Mouse (Mus musculus): ENCODE measurements around the gene Bicra. TPM values are rescaled to one million over a fixed set of nuclear protein-coding genes. Genes with fewer than 3 reads are reported as not detected.

Gene Bicra
- total and polyA plus RNA-seq, 3 experiments: 1.1 to 52.1 (median 52.1) TPM

DNA sequence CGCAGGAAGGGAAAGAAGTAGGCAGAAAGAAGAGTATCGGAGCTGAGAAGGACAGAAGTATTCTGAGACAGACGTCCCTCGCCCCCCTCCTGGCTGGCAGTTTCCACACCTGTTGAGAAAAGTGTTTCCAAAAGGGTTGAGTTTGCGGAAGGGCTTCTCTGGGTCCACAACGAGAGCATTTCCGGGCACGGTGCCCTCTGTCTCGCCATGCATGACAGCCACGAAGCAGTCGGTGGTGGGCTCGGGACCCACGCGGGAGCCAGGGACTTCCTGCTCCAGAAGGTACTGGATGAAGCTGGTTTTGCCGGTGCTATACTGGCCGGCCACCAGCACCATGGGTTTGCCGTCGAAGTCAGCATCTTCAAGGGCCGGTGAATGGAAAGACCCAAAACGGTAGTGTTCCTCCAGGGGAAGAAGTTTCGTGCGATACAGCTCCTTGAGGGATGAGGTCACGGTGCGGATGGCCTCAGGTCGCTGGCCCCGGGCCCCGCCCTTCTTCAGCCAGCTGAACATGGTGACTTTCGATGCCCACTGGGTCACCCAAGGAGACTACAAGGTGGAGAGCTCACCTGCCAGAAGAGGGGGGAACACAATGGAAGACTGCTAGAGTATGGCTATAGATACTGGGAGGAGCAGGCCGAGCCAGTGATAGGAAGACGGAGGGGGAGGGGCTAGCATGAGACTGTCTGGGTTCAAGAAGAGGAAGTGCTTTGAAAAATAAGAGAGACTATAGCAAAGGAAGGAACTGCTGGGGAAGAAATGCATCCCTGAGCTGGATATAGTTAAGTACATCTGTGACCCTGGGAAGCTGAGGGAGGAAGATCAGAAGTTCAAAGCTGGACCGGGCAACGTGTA lies 83.7 kb downstream of the Bicra start:
- TF ChIP-seq GATA1 (IDR thresholded peaks at IDR 0.05; ENCODE audit: borderline replicate concordance, low read length) (no peak), POLR2AphosphoS5 (IDR thresholded peaks at IDR 0.05; ENCODE audit: insufficient replicate concordance, low read depth, low read length) (no peak)
- Histone ChIP-seq H3K27me3 (ENCODE audit: insufficient read depth, low read length) (peaks cover 51% of the 10 kb centered on the region), H3K4me1 (ENCODE audit: insufficient read depth, low read depth, low read length) (peaks cover 24% of the 10 kb centered on the region), H3K9me3 (replicated peaks) (no peaks in the 10 kb centered on the region), H3K4me3 (ENCODE audit: low read depth, low read length) (no peak overlapping the region), H3K36me3 (replicated peaks) (no peaks in the 10 kb centered on the region)
- ATAC-seq (ENCODE audit: extremely low read depth, insufficient number of reproducible peaks, low FRiP score, poor library complexity, severe bottlenecking) (no peak), DNase-seq (ENCODE audit: low spot score) (no peak)

DNA sequence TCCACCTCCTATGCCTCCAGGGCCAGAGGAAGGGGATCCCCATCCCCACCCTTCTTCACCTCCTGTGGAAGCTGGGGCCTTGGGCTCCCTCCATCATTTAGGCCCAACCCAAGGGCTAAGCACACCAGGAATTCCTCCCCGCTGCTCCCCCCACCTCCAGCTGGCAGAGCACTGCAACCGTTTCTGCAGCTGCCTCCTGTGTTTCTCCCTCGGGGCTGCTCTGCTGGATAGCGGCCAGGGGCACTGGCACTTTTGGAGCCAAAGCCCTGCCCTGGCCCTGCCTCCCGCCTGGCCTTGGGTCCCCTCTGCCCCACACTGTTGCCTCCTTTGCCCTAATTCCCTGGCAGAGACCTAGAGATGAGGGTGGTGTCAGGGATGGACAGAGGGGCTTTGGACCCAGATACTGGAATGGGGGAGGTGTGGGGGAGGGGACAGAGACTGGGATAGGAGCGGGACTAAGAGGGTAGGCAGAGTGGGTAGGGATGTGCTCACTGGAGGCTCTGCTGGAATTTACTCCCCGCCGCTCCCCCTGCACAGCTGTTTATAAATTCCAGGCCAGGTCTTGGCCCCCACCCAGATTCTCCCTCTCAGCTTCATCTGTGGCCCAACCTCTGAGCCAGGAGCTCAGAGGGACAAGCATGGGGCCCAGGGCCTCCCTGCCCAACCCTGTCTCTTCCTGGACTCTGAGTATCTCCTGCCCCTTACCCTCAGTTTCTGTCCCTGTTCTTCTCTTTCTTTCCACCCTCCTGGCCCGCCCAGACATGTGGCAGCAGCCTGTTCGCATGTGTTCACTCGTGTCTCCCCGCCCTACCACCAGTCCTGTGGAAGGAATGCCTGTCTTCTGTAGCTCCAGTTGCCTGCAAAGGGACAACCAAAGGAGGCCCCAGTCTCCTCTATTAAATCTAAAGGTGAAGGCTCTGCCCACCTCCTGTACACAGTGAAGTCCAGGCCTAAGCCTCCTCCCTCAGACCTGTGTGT lies 85.1 kb downstream of the Bicra start:
- Histone ChIP-seq H3K4me3 (ENCODE audit: low read depth, low read length) (no peak overlapping the region), H3K4me1 (ENCODE audit: insufficient read depth, low read depth, low read length) (peaks cover 24% of the 10 kb centered on the region), H3K27me3 (ENCODE audit: insufficient read depth, low read length) (peaks cover 56% of the 10 kb centered on the region), H3K9me3 (replicated peaks) (no peaks in the 10 kb centered on the region), H3K36me3 (replicated peaks) (no peaks in the 10 kb centered on the region)
- TF ChIP-seq CTCF (IDR thresholded peaks at IDR 0.05; ENCODE audit: low read depth, low read length): no peak
- no peak for TF ChIP-seq GATA1 (IDR thresholded peaks at IDR 0.05; ENCODE audit: borderline replicate concordance, low read length)
- DNase-seq (ENCODE audit: low spot score): no peak
- no peak for ATAC-seq (ENCODE audit: extremely low read depth, insufficient number of reproducible peaks, low FRiP score, poor library complexity, severe bottlenecking)

DNA sequence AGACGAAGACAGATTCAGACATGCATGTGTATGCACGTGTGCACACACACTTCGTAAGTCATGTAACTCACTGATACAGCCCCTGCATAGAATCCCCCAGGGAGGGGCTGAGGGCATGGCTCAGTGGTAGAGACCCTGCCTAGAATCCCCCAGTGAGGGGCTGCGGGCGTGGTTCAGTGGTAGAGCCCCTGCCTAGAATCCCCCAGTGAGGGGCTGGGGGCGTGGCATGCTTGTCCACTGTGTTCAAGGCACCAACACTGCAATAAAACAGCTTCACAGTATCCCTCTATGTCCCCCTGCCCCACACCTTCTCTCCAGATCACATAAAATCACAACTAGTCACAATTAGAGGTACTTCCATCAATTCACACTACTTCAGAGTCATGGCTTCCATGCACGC lies 85.9 kb downstream of the Bicra start:
- Histone ChIP-seq H3K4me3 (ENCODE audit: low read depth, low read length) (no peak overlapping the region), H3K4me1 (ENCODE audit: insufficient read depth, low read depth, low read length) (peaks cover 16% of the 10 kb centered on the region), H3K9me3 (replicated peaks) (no peaks in the 10 kb centered on the region), H3K27me3 (ENCODE audit: insufficient read depth, low read length) (peaks cover 56% of the 10 kb centered on the region), H3K36me3 (replicated peaks) (no peaks in the 10 kb centered on the region)
- DNase-seq (ENCODE audit: low spot score) (no peak), ATAC-seq (ENCODE audit: extremely low read depth, insufficient number of reproducible peaks, low FRiP score, poor library complexity, severe bottlenecking) (no peak)
- no peak for TF ChIP-seq GATA1 (IDR thresholded peaks at IDR 0.05; ENCODE audit: borderline replicate concordance, low read length)
- no peak for TF ChIP-seq CTCF (IDR thresholded peaks at IDR 0.05; ENCODE audit: low read depth, low read length)
- no peak for TF ChIP-seq GATA2 (IDR thresholded peaks at IDR 0.05; ENCODE audit: borderline replicate concordance, low read depth, low read length)
- TF ChIP-seq POLR2AphosphoS5 (IDR thresholded peaks at IDR 0.05; ENCODE audit: insufficient replicate concordance, low read depth, low read length): no peak
- no peak for TF ChIP-seq TAL1 (conservative IDR thresholded peaks at IDR 0.05; ENCODE audit: low read depth, low read length)

DNA sequence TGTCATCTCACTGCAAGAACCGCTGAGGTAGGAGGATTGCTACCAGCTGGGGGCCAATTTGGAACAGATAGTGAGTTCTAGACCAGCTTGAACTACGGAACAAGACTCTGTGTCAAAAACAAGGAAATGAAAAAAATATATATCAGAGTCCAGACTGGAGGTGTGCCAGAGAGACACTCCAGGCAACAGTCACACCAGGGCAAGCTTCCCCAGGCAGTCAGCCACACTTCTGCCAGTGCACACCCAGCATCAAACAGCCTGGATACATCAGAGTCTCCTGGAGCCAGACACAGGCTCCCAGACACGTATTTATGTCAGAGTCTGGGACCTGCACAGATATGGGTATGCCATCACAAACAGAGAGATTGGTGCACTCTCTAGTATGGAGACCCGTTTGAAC lies 86.5 kb downstream of the Bicra start:
- DNase-seq (ENCODE audit: low spot score) (no peak), ATAC-seq (ENCODE audit: extremely low read depth, insufficient number of reproducible peaks, low FRiP score, poor library complexity, severe bottlenecking) (no peak)
- peaks cover 53% of the 10 kb centered on the region for H3K27me3 ChIP-seq (ENCODE audit: insufficient read depth, low read length)
- TF ChIP-seq GATA1 (IDR thresholded peaks at IDR 0.05; ENCODE audit: borderline replicate concordance, low read length) (no peak), GATA2 (IDR thresholded peaks at IDR 0.05; ENCODE audit: borderline replicate concordance, low read depth, low read length) (no peak), POLR2AphosphoS5 (IDR thresholded peaks at IDR 0.05; ENCODE audit: insufficient replicate concordance, low read depth, low read length) (no peak), TAL1 (conservative IDR thresholded peaks at IDR 0.05; ENCODE audit: low read depth, low read length) (no peak), CTCF (IDR thresholded peaks at IDR 0.05; ENCODE audit: low read depth, low read length) (no peak)
- H3K36me3 ChIP-seq (replicated peaks): no peaks in the 10 kb centered on the region
- peaks cover 13% of the 10 kb centered on the region for H3K4me1 ChIP-seq (ENCODE audit: insufficient read depth, low read depth, low read length)
- H3K4me3 ChIP-seq (ENCODE audit: low read depth, low read length): no peak overlapping the region
- H3K9me3 ChIP-seq (replicated peaks): no peaks in the 10 kb centered on the region

DNA sequence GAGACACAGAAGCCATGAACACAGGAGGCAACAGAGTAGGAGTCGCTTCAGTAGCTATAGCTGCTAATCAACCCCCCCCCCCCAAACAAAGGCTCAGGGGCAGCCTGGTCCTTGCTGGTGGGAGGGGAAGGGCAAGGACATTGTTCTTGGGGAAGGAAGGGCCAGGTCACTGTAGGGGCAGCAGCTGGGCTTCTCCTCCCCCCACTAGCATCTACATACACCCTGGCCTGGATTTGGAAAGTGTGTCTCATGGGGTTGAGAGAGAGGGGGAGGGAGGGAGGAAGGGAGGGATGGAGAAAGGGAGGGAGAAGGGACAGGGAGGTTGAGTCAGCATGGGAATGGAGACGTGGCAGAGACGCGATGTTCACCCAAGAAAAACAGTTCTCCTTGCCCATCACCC lies 87.0 kb downstream of the Bicra start:
- peaks cover 11% of the 10 kb centered on the region for H3K4me1 ChIP-seq (ENCODE audit: insufficient read depth, low read depth, low read length)
- DNase-seq (ENCODE audit: low spot score) (no peak), ATAC-seq (ENCODE audit: extremely low read depth, insufficient number of reproducible peaks, low FRiP score, poor library complexity, severe bottlenecking) (no peak)
- no peak overlapping the region for H3K4me3 ChIP-seq (ENCODE audit: low read depth, low read length)
- no peaks in the 10 kb centered on the region for H3K36me3 ChIP-seq (replicated peaks)
- H3K27me3 ChIP-seq (ENCODE audit: insufficient read depth, low read length): peaks cover 56% of the 10 kb centered on the region
- H3K9me3 ChIP-seq (replicated peaks): no peaks in the 10 kb centered on the region
- TF ChIP-seq TAL1 (conservative IDR thresholded peaks at IDR 0.05; ENCODE audit: low read depth, low read length) (no peak), GATA1 (IDR thresholded peaks at IDR 0.05; ENCODE audit: borderline replicate concordance, low read length) (no peak), GATA2 (IDR thresholded peaks at IDR 0.05; ENCODE audit: borderline replicate concordance, low read depth, low read length) (no peak), CTCF (IDR thresholded peaks at IDR 0.05; ENCODE audit: low read depth, low read length) (no peak), POLR2AphosphoS5 (IDR thresholded peaks at IDR 0.05; ENCODE audit: insufficient replicate concordance, low read depth, low read length) (no peak)

DNA sequence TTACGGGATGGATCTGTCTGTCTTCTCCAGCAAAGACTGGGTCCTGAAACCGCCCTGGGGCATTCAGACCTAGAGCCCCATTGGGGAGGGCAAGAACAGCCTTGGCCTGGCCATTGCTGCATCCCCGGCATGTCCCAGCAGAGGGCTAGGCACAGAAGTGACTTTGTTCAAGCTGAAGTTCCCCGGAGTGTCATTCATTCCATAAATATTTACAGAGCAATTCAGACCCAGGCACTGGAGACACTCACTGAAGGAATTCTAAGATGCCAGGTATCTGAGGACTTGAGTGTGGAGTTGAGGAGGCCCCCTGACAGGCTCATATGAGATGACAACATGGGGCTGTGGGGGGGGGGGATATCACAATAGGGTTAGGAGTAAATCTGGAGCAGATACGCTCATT lies 91.6 kb downstream of the Bicra start:
- H3K4me1 ChIP-seq (ENCODE audit: insufficient read depth, low read depth, low read length): peaks cover 17% of the 10 kb centered on the region
- no peak for DNase-seq (ENCODE audit: low spot score)

More for the DNA sequence above, 91.6 kb downstream of the Bicra start:
- H3K4me3 ChIP-seq (ENCODE audit: low read depth, low read length): no peak overlapping the region
- H3K36me3 ChIP-seq (replicated peaks): no peaks in the 10 kb centered on the region
- H3K9me3 ChIP-seq (replicated peaks): peaks cover 3% of the 10 kb centered on the region
- ATAC-seq (ENCODE audit: extremely low read depth, insufficient number of reproducible peaks, low FRiP score, poor library complexity, severe bottlenecking): no peak
- TF ChIP-seq GATA1 (IDR thresholded peaks at IDR 0.05; ENCODE audit: borderline replicate concordance, low read length) (no peak), GATA2 (IDR thresholded peaks at IDR 0.05; ENCODE audit: borderline replicate concordance, low read depth, low read length) (no peak), CTCF (IDR thresholded peaks at IDR 0.05; ENCODE audit: low read depth, low read length) (no peak), TAL1 (conservative IDR thresholded peaks at IDR 0.05; ENCODE audit: low read depth, low read length) (no peak), POLR2AphosphoS5 (IDR thresholded peaks at IDR 0.05; ENCODE audit: insufficient replicate concordance, low read depth, low read length) (no peak)
- H3K27me3 ChIP-seq (ENCODE audit: insufficient read depth, low read length): peaks cover 46% of the 10 kb centered on the region
